Mouse (Mus musculus) MEL (cell line): ENCODE measurements around the gene Tsen2. TPM values are rescaled to one million over a fixed set of nuclear protein-coding genes. Genes with fewer than 3 reads are reported as not detected.

ENCODE experiments used
- DNase-seq: peaks from one replicate; pipeline ENCODE4 v3.0.0; 2011; ENCODE audit warnings: low read depth, low spot score
- H3K27ac ChIP-seq: 2 replicates; pipeline ENCODE4 v1.5.1; 2012; ENCODE audit warnings: low read depth, mild to moderate bottlenecking, control low read depth, low read length, moderate library complexity; ENCODE audit not compliant: control insufficient read depth
- H3K27me3 ChIP-seq, 2 experiments: fragments of 150-350 bp in 1 of 2; sonication (generic) in 1 of 2; 2 replicates each; pipeline ENCODE4 v1.6.1; 2012; ENCODE audit warnings: low read length in 2 of 2, mild to moderate bottlenecking in 2 of 2, improper control_type of control experiment in 1 of 2, moderate library complexity in 1 of 2; ENCODE audit not compliant: insufficient read depth in 2 of 2, control insufficient read depth in 1 of 2
- H3K36me3 ChIP-seq, 2 experiments: 2 replicates each; pipeline ENCODE4 v1.6.1; 2012 to 2014; ENCODE audit warnings: low read length in 2 of 2, improper control_type of control experiment in 1 of 2, inconsistent platforms in 1 of 2, mild to moderate bottlenecking in 1 of 2; ENCODE audit not compliant: insufficient read depth in 2 of 2, control insufficient read depth in 1 of 2
- H3K4me1 ChIP-seq, 2 experiments: fragments of 150-350 bp in 1 of 2; sonication (generic) in 1 of 2; 2 replicates each; pipeline ENCODE4 v1.6.1; 2012; ENCODE audit warnings: low read length in 2 of 2, improper control_type of control experiment in 1 of 2, mild to moderate bottlenecking in 1 of 2; ENCODE audit not compliant: insufficient read depth in 2 of 2, control insufficient read depth in 1 of 2
- H3K4me3 ChIP-seq, 2 experiments: fragments of 150-350 bp in 1 of 2; sonication (generic) in 1 of 2; 2 replicates each; pipeline ENCODE4 v1.5.1; 2012; ENCODE audit warnings: low read depth in 2 of 2, low read length in 2 of 2, mild to moderate bottlenecking in 2 of 2, moderate library complexity in 2 of 2, control low read depth in 1 of 2, improper control_type of control experiment in 1 of 2; ENCODE audit not compliant: control insufficient read depth in 1 of 2, insufficient read depth in 1 of 2
- H3K79me2 ChIP-seq: 2 replicates; pipeline ENCODE4 v1.6.1; 2012; ENCODE audit warnings: mild to moderate bottlenecking, low read length, moderate library complexity; ENCODE audit not compliant: control insufficient read depth, poor library complexity, insufficient read depth
- H3K9ac ChIP-seq: 2 replicates; pipeline ENCODE4 v1.6.1; 2012; ENCODE audit warnings: low read depth, mild to moderate bottlenecking, control low read depth, low read length, moderate library complexity; ENCODE audit not compliant: control insufficient read depth, poor library complexity, severe bottlenecking
- H3K9me3 ChIP-seq: fragments of 150-350 bp; sonication (generic); replicated peaks from 2 replicates; pipeline ENCODE4 v1.6.1; 2012; ENCODE audit warnings: mild to moderate bottlenecking, low read length, improper control_type of control experiment, moderate library complexity; ENCODE audit not compliant: insufficient read depth
- CHD2 ChIP-seq: IDR thresholded peaks from 2 replicates; pipeline ENCODE4 v1.6.1; 2011; ENCODE audit warnings: low read length, improper control_type of control experiment
- CTCF ChIP-seq, 3 experiments: IDR thresholded peaks in 2 of 3; conservative IDR thresholded peaks in 1 of 3; 2 replicates each; pipeline ENCODE4 v1.5.1; 2011 to 2012; ENCODE audit warnings: low read length in 3 of 3, low read depth in 2 of 3, mild to moderate bottlenecking in 2 of 3, improper control_type of control experiment in 1 of 3, inconsistent platforms in 1 of 3, mixed read lengths in 1 of 3, moderate library complexity in 1 of 3; ENCODE audit not compliant: control insufficient read depth in 1 of 3, insufficient read depth in 1 of 3, poor library complexity in 1 of 3, severe bottlenecking in 1 of 3
- E2F4 ChIP-seq: IDR thresholded peaks from 2 replicates; pipeline ENCODE4 v1.6.1; 2011; ENCODE audit warnings: low read depth, low read length, improper control_type of control experiment, borderline replicate concordance
- JUND ChIP-seq: IDR thresholded peaks from 2 replicates; pipeline ENCODE4 v1.6.1; 2011; ENCODE audit warnings: low read depth, mild to moderate bottlenecking, improper control_type of control experiment, low read length
- KAT2A ChIP-seq: conservative IDR thresholded peaks from 2 replicates; pipeline ENCODE4 v1.6.1; 2012; ENCODE audit warnings: low read depth, low read length, improper control_type of control experiment, inconsistent platforms
- MAFK ChIP-seq: IDR thresholded peaks from 2 replicates; pipeline ENCODE4 v1.6.1; 2011; ENCODE audit warnings: low read depth, mild to moderate bottlenecking, low read length, improper control_type of control experiment, borderline replicate concordance
- MAX ChIP-seq: IDR thresholded peaks from 2 replicates; pipeline ENCODE4 v1.6.1; 2011; ENCODE audit warnings: low read length, improper control_type of control experiment
- MAZ ChIP-seq: IDR thresholded peaks from 2 replicates; pipeline ENCODE4 v1.6.1; 2012; ENCODE audit warnings: low read depth, mild to moderate bottlenecking, inconsistent platforms, low read length, improper control_type of control experiment
- MEF2A ChIP-seq: IDR thresholded peaks from 2 replicates; pipeline ENCODE4 v1.6.1; 2014; ENCODE audit warnings: low read depth, mild to moderate bottlenecking, inconsistent platforms, low read length, improper control_type of control experiment; ENCODE audit not compliant: poor library complexity, insufficient replicate concordance, severe bottlenecking; ENCODE audit errors: extremely low read depth
- MYB ChIP-seq: IDR thresholded peaks from 2 replicates; pipeline ENCODE4 v1.6.1; 2011; ENCODE audit warnings: mild to moderate bottlenecking, low read depth, low read length, improper control_type of control experiment
- NELFE ChIP-seq: IDR thresholded peaks from 2 replicates; pipeline ENCODE4 v1.6.1; 2011; ENCODE audit warnings: low read depth, low read length, improper control_type of control experiment
- POLR2A ChIP-seq, 2 experiments: IDR thresholded peaks; 2 replicates each; pipeline ENCODE4 v1.6.1; 2011 to 2012; ENCODE audit warnings: low read length in 2 of 2, mild to moderate bottlenecking in 2 of 2, control low read depth in 1 of 2, improper control_type of control experiment in 1 of 2, low read depth in 1 of 2, moderate library complexity in 1 of 2; ENCODE audit not compliant: control insufficient read depth in 1 of 2, insufficient read depth in 1 of 2, poor library complexity in 1 of 2
- POLR2AphosphoS2 ChIP-seq: IDR thresholded peaks from 2 replicates; pipeline ENCODE4 v1.6.1; 2011; ENCODE audit warnings: low read length, improper control_type of control experiment
- POLR2AphosphoS5 ChIP-seq: IDR thresholded peaks from 2 replicates; pipeline ENCODE4 v1.6.1; 2012; ENCODE audit warnings: low read depth, borderline replicate concordance, mild to moderate bottlenecking, inconsistent platforms, low read length, moderate library complexity, mixed read lengths
- RAD21 ChIP-seq: IDR thresholded peaks from 2 replicates; pipeline ENCODE4 v1.6.1; 2011; ENCODE audit warnings: mild to moderate bottlenecking, low read depth, low read length, improper control_type of control experiment
- SIN3A ChIP-seq: IDR thresholded peaks from 2 replicates; pipeline ENCODE4 v1.6.1; 2012; ENCODE audit warnings: low read length, improper control_type of control experiment, inconsistent platforms
- TAL1 ChIP-seq: IDR thresholded peaks from 2 replicates; pipeline ENCODE4 v1.6.1; 2012; ENCODE audit warnings: mild to moderate bottlenecking, inconsistent platforms, low read length, moderate library complexity, mixed read lengths
- TCF12 ChIP-seq: IDR thresholded peaks from 2 replicates; pipeline ENCODE4 v1.6.1; 2014; ENCODE audit warnings: low read depth, mild to moderate bottlenecking, inconsistent platforms, low read length, improper control_type of control experiment, moderate library complexity
- USF1 ChIP-seq: IDR thresholded peaks from 2 replicates; pipeline ENCODE4 v1.6.1; 2014; ENCODE audit warnings: low read depth, mild to moderate bottlenecking, inconsistent platforms, low read length, improper control_type of control experiment, moderate library complexity
- USF2 ChIP-seq, 2 experiments: IDR thresholded peaks; 2 replicates each; pipeline ENCODE4 v1.6.1; 2011 to 2012; ENCODE audit warnings: improper control_type of control experiment in 2 of 2, low read length in 2 of 2, borderline replicate concordance in 1 of 2, inconsistent platforms in 1 of 2, low read depth in 1 of 2, mild to moderate bottlenecking in 1 of 2; ENCODE audit not compliant: insufficient read depth in 1 of 2
- ZC3H11A ChIP-seq: IDR thresholded peaks from 2 replicates; pipeline ENCODE4 v1.6.1; 2012; ENCODE audit warnings: low read depth, mild to moderate bottlenecking, inconsistent platforms, low read length, improper control_type of control experiment
- ZNF384 ChIP-seq: IDR thresholded peaks from 2 replicates; pipeline ENCODE4 v1.6.1; 2012; ENCODE audit warnings: low read depth, mild to moderate bottlenecking, inconsistent platforms, low read length, improper control_type of control experiment
- polyA plus RNA-seq, 2 experiments: library from polyadenylated mRNA; stranded (reverse) in 1 of 2; unstranded in 1 of 2; fragments of >175 nt in 1 of 2; fragments of >200 nt in 1 of 2; gene quantifications; 2 replicates each; pipeline versions ENCODE4 v1.2.1 to v1.2.4; 2012; ENCODE audit warnings: low replicate concordance in 2 of 2, low read depth in 1 of 2; ENCODE audit not compliant: insufficient read length in 2 of 2, insufficient read depth in 1 of 2, missing spikeins in 1 of 2
- total RNA-seq: library from RNA; depleted of rRNA; stranded (reverse); fragments of 300-350 nt; gene quantifications from 2 replicates; pipeline ENCODE4 v1.2.3, GENCODE M21; 2012

The Tsen2 gene
- total and polyA plus RNA-seq, 3 experiments = 27.0 to 32.6 TPM; not detected in 1

- TF ChIP-seq NELFE (no peak), MAX (no peak), USF1 (no peak), ZNF384 (no peak), CTCF (IDR thresholded peaks at IDR 0.05 in 2 of 3, conservative IDR thresholded peaks at IDR 0.05 in 1 of 3; ENCODE audit: control insufficient read depth in 1 of 3, insufficient read depth in 1 of 3, low read depth in 2 of 3, low read length in 3 of 3, poor library complexity in 1 of 3, severe bottlenecking in 1 of 3) (no peak), POLR2AphosphoS5 (no peak), ZC3H11A (no peak), RAD21 (no peak), POLR2A (IDR thresholded peaks at IDR 0.05; ENCODE audit: control insufficient read depth in 1 of 2, insufficient read depth in 1 of 2, low read depth in 1 of 2, low read length in 2 of 2, poor library complexity in 1 of 2) (no peak), TCF12 (no peak), MAFK (no peak)
- H3K9me3 ChIP-seq = no peaks in the 10 kb centered on the region
- H3K4me3 ChIP-seq = no peak overlapping the region
- no peak for DNase-seq
- H3K9ac ChIP-seq = no peak overlapping the region
- no peaks in the 10 kb centered on the region for H3K4me1 ChIP-seq
- H3K27me3 ChIP-seq = no peaks in the 10 kb centered on the region
- peaks cover 0 to 12% of the 10 kb centered on the region in 2 experiments; a peak in 2 of 4 replicates for H3K36me3 ChIP-seq
- H3K79me2 ChIP-seq = no peaks in the 10 kb centered on the region
- no peak overlapping the region for H3K27ac ChIP-seq
Observed at GRCm38 (mm10) chr6:115559651-115560632, 15.5 kb downstream of the Tsen2 start.

DNA sequence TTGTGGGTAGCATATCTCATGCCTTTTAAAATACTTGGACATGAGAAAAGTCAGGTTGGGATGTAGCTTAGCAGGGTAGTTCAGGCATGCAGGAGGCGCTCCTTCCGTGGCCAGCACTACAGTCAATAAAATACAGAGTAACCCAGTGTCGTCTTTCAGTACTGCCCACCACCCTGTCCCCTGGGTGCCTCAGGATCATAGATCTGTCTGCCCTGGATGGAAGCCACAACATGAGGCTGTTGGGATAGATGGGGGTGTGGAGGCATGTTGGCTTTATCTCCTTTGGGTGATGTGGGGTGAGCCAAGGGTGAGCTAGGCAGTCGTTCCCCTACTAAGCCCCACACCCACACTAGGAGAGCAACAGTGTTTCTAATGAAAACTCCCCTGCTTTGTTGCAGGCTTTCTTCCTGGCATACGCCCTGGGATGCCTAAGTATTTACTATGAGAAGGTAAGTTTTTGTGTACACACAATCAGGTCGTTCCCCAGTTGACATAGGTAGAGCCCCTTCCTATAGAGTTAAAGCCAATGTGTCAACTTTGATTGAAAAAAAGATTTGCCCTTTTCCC lies 21.1 kb downstream of the Tsen2 start:
- Histone ChIP-seq H3K9me3 (no peaks in the 10 kb centered on the region), H3K4me1 (no peaks in the 10 kb centered on the region), H3K4me3 (no peak overlapping the region), H3K9ac (no peak overlapping the region), H3K36me3 (peaks cover 0 to 27% of the 10 kb centered on the region in 2 experiments; a peak in 2 of 4 replicates), H3K27me3 (no peaks in the 10 kb centered on the region), H3K27ac (no peak overlapping the region), H3K79me2 (no peaks in the 10 kb centered on the region)
- DNase-seq = no peak
- TF ChIP-seq MAZ (no peak), USF2 (IDR thresholded peaks at IDR 0.05; ENCODE audit: borderline replicate concordance in 1 of 2, insufficient read depth in 1 of 2, low read depth in 1 of 2, low read length in 2 of 2) (no peak), E2F4 (no peak), NELFE (no peak), SIN3A (no peak), MAFK (no peak), KAT2A (no peak), TAL1 (no peak), ZNF384 (no peak), CHD2 (no peak), POLR2AphosphoS5 (no peak), MEF2A (no peak), POLR2AphosphoS2 (no peak), RAD21 (no peak), JUND (no peak), MYB (no peak), MAX (no peak)
